21 mouse cellular contexts compared by ENCODE assay signal in genomic region chr12:5682182-5682581, GRCm38 (mm10).
DNase-seq lines count a peak whose midpoint lies in the region; ATAC-seq lines count a peak whose summit lies in the region.
"Had no signal": no experiment of that assay in that cellular context is flagged by ENCODE, and none has a peak within 500 bp of the region (broad histone marks: within the 10 kb centered on the region; RNA-seq: fewer than 3 reads in every experiment).

No protein-coding gene starts in this region.

- H3K27me3 ChIP-seq in forebrain, embryonic 15.5 days: no peaks in the 10 kb centered on the region
- H3K27me3 ChIP-seq in forebrain, embryonic 13.5 days: no peaks in the 10 kb centered on the region
- no peaks in the 10 kb centered on the region for H3K27me3 ChIP-seq in limb, embryonic 13.5 days
- no peaks in the 10 kb centered on the region for H3K27me3 ChIP-seq in limb, embryonic 10.5 days (ENCODE audit: low read depth, poor library complexity, severe bottlenecking)
- no peaks in the 10 kb centered on the region for H3K27me3 ChIP-seq in limb, embryonic 15.5 days
- H3K27me3 ChIP-seq: CH12.LX; embryonic facial prominence, embryonic 13.5 days; heart, embryonic 12.5 days; hindbrain, embryonic 15.5 days had no signal

- no peak overlapping the region for H3K9ac ChIP-seq in forebrain, embryonic 15.5 days (replicated peaks)
- no peak overlapping the region for H3K9ac ChIP-seq in forebrain, embryonic 13.5 days
- no peak overlapping the region for H3K9ac ChIP-seq in limb, embryonic 13.5 days
- H3K9ac ChIP-seq in limb, embryonic 15.5 days: no peak overlapping the region
- H3K9ac ChIP-seq: embryonic facial prominence, embryonic 13.5 days; heart, embryonic 12.5 days; hindbrain, embryonic 15.5 days had no signal

- peaks cover 7% of the 10 kb centered on the region; the same call in 1 of the 2 replicates for H3K4me1 ChIP-seq in forebrain, embryonic 15.5 days
- no peaks in the 10 kb centered on the region for H3K4me1 ChIP-seq in forebrain, embryonic 13.5 days
- peaks cover 5% of the 10 kb centered on the region; the same call in 1 of the 2 replicates for H3K4me1 ChIP-seq in limb, embryonic 13.5 days
- no peaks in the 10 kb centered on the region for H3K4me1 ChIP-seq in limb, embryonic 10.5 days
- H3K4me1 ChIP-seq in limb, embryonic 15.5 days: 0 out of 2 replicates have a peak, but pooled peaks cover 4% of the 10 kb centered on the region
- H3K4me1 ChIP-seq: embryonic facial prominence, embryonic 13.5 days; heart, embryonic 12.5 days; hindbrain, embryonic 10.5 days had no signal

- no peak overlapping the region for H3K27ac ChIP-seq in forebrain, embryonic 15.5 days (replicated peaks)
- H3K27ac ChIP-seq in forebrain, embryonic 13.5 days: no peak overlapping the region
- H3K27ac ChIP-seq in limb, embryonic 13.5 days: no peak overlapping the region; the same call in 1 of the 2 replicates
- H3K27ac ChIP-seq in limb, embryonic 10.5 days: no peak overlapping the region
- no peak overlapping the region for H3K27ac ChIP-seq in limb, embryonic 15.5 days
- H3K27ac ChIP-seq: embryonic facial prominence, embryonic 13.5 days; heart, adult 2 months; hindbrain, embryonic 10.5 days; hindbrain, embryonic 15.5 days had no signal

- 56% methylated on average over 5 of the region's 5 CpGs for WGBS in forebrain, embryonic 15.5 days
- WGBS in forebrain, embryonic 13.5 days: 69% methylated on average over 5 of the region's 5 CpGs
- WGBS in limb, embryonic 13.5 days: 64% methylated on average over 5 of the region's 5 CpGs
- 92% methylated on average over 5 of the region's 5 CpGs for WGBS in limb, embryonic 10.5 days
- WGBS in limb, embryonic 15.5 days: 44% methylated on average over 5 of the region's 5 CpGs

- H3K4me2 ChIP-seq in forebrain, embryonic 15.5 days (replicated peaks): no peak overlapping the region
- H3K4me2 ChIP-seq in forebrain, embryonic 13.5 days: no peak overlapping the region
- H3K4me2 ChIP-seq in limb, embryonic 13.5 days (replicated peaks): no peak overlapping the region
- no peak overlapping the region for H3K4me2 ChIP-seq in limb, embryonic 15.5 days
- H3K4me2 ChIP-seq: embryonic facial prominence, embryonic 13.5 days; heart, embryonic 12.5 days; hindbrain, embryonic 15.5 days had no signal

- no peak overlapping the region for H3K4me3 ChIP-seq in forebrain, embryonic 15.5 days
- no peak overlapping the region for H3K4me3 ChIP-seq in forebrain, embryonic 13.5 days
- no peak overlapping the region for H3K4me3 ChIP-seq in limb, embryonic 13.5 days
- H3K4me3 ChIP-seq in limb, embryonic 10.5 days: no peak overlapping the region
- no peak overlapping the region for H3K4me3 ChIP-seq in limb, embryonic 15.5 days
- H3K4me3 ChIP-seq: embryonic facial prominence, embryonic 13.5 days; heart, adult 2 months; heart, embryonic 12.5 days; hindbrain, embryonic 10.5 days; hindbrain, embryonic 15.5 days had no signal

- no peaks in the 10 kb centered on the region for H3K9me3 ChIP-seq in forebrain, embryonic 15.5 days
- H3K9me3 ChIP-seq in forebrain, embryonic 13.5 days (replicated peaks): no peaks in the 10 kb centered on the region
- H3K9me3 ChIP-seq in limb, embryonic 13.5 days: no peaks in the 10 kb centered on the region
- no peaks in the 10 kb centered on the region for H3K9me3 ChIP-seq in limb, embryonic 10.5 days (replicated peaks)
- no peaks in the 10 kb centered on the region for H3K9me3 ChIP-seq in limb, embryonic 15.5 days
- H3K9me3 ChIP-seq: embryonic facial prominence, embryonic 13.5 days; heart, embryonic 12.5 days; hindbrain, embryonic 10.5 days; hindbrain, embryonic 15.5 days had no signal

- H3K36me3 ChIP-seq in forebrain, embryonic 15.5 days: no peaks in the 10 kb centered on the region
- H3K36me3 ChIP-seq in forebrain, embryonic 13.5 days (ENCODE audit: poor library complexity, severe bottlenecking): no peaks in the 10 kb centered on the region
- H3K36me3 ChIP-seq in limb, embryonic 13.5 days: no peaks in the 10 kb centered on the region
- H3K36me3 ChIP-seq in limb, embryonic 10.5 days: no peaks in the 10 kb centered on the region
- H3K36me3 ChIP-seq in limb, embryonic 15.5 days: no peaks in the 10 kb centered on the region
- H3K36me3 ChIP-seq: embryonic facial prominence, embryonic 13.5 days; heart, embryonic 12.5 days; hindbrain, embryonic 10.5 days; hindbrain, embryonic 15.5 days had no signal

- 0 out of 2 replicates have a peak, but pooled peaks have one; percentile 26 for ATAC-seq in forebrain, embryonic 15.5 days (replicated peaks)
- no peak for ATAC-seq in forebrain, embryonic 13.5 days
- peak; percentile 64; the same call in 1 of the 2 replicates for ATAC-seq in limb, embryonic 13.5 days (ENCODE audit: low FRiP score, low read depth)
- peak; percentile 63 for ATAC-seq in limb, embryonic 15.5 days (ENCODE audit: insufficient number of reproducible peaks, low FRiP score, low TSS enrichment, low read depth)
- ATAC-seq: inflammation-experienced regulatory T-cells, adult 6 months; intestine, postnatal 0 days had no signal

- DNase-seq in limb, embryonic 10.5 days (ENCODE audit: low spot score): no peak
- peak; percentile 9 for DNase-seq in brain, adult 2 months (ENCODE audit: low read depth, low spot score)
- DNase-seq in yolk sac, embryonic 10.5 days (ENCODE audit: low spot score): no peak
- DNase-seq: adrenal gland, adult 2 months; adrenal gland, postnatal 25 days; cerebellum, adult 11 months; cerebellum, adult 9-10 months; cerebellum, postnatal 25 days; gastrocnemius, postnatal 14 days; heart, adult 2 months had no signal
